Mouse (Mus musculus): Measurements from ENCODE around the gene Nagpa. TPM values are rescaled to one million over a fixed set of nuclear protein-coding genes. Genes with fewer than 3 reads are reported as not detected.
A peak's percentile ranks its signal among the peaks of the same experiment; 100 is the strongest.

Nagpa gene
- total RNA-seq, 2 experiments from 2014 or later: 4.2 to 5.7 TPM

DNA sequence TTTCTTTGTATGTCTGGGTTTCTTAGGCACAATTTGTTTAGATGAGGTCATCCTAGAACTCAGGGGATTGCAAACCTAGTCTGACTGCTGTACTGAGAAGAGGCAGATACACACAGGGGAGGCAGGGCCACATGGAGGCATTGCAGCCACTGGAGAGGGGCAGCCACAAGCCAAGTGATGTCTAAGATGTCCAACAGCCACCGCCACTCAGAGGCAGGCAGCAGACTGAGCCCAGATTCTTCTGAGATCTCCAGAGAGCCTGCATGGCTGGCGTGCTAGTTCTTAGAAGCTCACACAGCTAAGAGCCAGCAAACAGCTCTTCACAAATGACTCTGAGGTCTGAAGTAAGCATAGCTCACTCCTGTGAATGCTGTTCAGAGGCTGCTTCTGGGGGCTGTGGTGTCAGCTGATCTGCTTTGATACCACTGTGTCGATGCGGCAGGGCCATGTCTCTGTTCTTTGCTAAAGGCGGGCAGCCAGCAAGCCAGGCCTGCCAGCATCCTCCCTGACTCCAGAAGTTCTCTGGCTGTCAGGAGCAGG is 1.7 kb upstream of the Nagpa start:
- ATAC-seq (replicated peaks; ENCODE audit: low FRiP score, poor library complexity, severe bottlenecking): no peak

DNA sequence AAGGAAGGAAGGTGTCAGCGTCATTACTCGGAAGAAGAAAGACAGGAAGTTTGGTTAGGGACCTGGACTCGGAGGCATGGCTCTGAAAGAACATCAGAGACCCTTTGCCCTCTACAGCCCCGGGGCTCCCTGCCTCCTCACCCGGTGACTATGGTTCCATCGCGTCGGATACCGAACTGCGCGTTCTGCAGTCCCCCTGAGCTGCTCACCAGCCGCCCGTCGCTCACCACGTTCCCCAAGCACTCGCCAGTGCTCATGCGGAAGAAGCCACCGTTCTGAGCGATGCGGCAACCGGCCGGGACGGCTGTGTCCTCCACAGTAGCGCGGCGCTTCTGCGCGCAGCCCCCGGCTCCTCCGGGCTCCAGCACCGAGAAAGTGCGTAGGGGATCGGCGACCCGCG is 612 bp downstream of the Nagpa start:
- no peak for ATAC-seq (replicated peaks; ENCODE audit: low FRiP score, poor library complexity, severe bottlenecking)

DNA sequence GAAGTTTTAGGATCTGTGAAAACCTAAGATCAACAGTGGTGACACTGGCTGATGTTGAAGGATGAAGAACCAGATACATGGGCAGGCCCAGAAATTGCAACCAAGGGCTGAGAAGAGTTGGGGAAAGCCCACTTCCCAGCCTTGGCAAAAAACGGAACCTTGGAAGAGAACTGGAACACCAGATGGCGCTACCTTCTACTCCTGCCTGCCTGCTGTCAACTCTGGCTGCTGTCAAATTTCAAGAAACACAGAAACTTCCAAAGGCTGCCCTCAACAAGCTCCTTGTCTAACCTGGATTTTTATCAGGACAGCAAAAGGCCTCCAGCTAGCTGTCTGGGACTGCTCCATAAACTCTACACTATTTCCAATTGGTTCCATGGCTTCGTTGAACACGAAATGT is 1.1 kb downstream of the Nagpa start:
- ATAC-seq (replicated peaks; ENCODE audit: low FRiP score, poor library complexity, severe bottlenecking): no peak

DNA sequence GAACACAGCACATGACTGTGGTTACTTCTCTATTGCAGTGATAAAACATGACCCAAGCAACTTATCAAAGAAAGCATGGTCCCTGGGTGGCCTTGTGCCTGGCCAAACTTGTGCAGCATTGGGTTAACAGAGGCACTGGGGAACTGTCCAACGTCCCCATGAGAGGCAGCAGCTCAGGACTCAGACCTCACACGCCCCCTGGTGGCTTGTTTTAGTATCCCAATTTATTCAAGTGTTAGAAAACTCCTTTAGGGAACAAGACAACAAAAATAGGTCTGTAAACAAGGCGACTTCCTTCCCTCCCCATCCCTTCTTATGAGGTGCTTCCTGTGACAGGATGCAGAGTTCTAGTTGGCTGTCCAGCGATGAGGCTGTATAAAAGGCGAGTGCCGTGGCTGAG is 8.7 kb downstream of the Nagpa start:
- ATAC-seq (replicated peaks; ENCODE audit: low FRiP score, poor library complexity, severe bottlenecking): peak; percentile 53; the same call in 1 of the 2 replicates

DNA sequence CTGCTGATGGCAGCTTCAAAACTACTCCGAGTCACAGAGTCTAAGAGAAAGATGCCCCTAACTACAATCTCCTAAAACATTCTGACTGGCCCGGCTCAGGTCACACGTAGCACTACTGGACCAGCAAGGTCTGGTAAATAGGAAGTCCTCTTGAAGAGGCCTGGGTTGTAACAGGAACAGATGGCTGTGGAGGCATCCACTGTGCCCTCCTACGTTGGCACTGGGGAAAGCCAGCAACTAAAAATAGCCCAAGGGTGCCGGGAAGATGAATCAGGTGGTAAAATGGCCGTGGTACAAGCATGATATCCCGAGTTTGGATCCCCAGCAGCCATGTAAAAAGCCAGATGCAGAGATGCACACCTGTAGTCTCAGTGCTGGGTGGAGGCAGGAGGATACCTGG is 17.6 kb downstream of the Nagpa start:
- no peak for ATAC-seq (replicated peaks; ENCODE audit: low FRiP score, poor library complexity, severe bottlenecking)

DNA sequence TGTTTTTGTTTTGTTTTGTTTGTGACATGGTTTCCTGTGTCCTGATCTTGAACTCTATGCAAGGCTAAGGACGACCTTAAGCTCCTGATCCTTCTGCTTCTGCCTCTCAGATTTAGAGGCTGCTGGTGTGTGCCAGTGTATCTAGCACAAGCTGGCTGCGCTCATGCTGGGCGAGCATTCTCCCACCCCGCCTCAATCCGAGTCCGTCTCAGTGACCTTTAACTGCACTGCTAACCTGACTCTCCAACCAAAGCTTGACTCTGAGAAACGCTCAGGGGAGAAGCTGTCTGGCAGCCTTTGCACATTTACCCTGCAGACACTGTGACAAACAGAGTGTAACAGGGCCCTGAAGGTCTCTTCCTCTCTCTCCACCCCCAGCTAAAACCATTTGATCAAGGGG is 18.1 kb downstream of the Nagpa start:
- ATAC-seq (replicated peaks; ENCODE audit: low FRiP score, poor library complexity, severe bottlenecking): no peak

DNA sequence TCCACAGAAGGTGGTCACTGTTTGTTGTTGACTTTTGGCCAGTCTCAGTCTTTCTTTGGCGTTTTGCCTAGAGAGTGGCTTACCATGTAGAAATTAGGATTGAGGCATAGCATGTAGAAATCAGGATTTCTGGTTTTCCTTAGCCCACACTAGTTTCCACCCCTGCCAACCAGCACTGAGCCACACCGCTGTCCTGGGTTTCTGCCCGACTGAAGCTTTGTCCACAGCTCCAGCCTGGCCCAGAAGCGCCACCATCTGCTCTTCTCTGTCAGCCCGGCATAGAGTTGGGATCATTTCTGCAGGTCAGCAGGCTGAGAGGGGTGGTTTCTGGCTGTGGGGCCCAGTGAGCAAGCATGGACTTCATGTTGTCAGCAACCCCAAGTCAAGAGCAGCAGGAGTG is 18.9 kb downstream of the Nagpa start:
- no peak for ATAC-seq (replicated peaks; ENCODE audit: low FRiP score, poor library complexity, severe bottlenecking)

DNA sequence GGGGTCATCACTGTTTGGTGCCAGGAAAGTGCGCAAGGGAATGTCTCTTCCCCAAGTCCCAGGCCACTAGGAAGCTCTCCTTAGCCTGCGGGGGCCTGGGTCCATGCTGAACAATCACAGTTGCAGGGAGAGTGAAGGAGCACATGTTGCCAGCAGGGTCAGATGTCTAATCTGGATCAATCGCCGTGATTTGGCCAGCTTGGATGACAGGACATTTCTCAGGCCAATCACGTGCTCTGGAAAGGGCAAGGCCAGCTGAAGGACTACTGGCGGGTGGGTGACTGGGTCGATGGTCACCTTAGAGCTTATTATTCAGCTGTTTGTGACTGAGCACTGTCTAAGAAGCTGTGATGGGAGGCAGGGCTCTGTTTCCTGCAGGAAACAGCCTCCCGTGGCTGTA is 19.7 kb downstream of the Nagpa start:
- no peak for ATAC-seq (replicated peaks; ENCODE audit: low FRiP score, poor library complexity, severe bottlenecking)

DNA sequence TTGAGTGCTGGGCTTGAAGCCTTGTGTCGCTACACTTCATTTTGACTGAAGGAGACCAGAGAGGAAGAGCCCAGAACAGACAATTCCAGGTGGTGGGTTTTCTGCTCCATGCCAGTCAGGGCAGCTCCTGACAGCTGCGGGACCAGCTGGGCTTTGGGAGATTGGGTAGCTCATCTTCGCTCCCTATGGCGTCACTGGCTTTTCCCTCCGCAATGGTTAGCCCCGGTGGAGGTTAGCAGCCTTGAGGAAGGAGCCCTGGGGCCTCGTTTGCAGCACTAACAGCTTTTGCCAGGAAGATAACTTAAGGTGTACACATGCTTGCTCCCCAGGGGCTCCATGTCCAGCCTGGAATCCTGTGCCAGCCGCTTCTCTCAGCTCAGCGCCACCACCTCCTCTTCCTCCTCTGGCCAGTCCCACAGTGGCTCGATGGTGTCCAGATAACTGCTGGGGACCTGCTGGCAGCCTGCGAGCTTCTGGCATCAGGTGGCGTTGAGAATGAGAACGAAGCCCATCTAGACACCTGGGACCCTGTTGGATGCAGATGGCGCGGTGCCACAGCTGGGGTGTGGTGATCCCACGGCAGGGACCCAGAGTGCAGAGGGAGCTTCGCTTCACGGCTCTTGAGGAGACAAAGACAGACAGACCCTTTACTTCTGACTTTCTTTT is 20.4 kb downstream of the Nagpa start:
- ATAC-seq (replicated peaks; ENCODE audit: low FRiP score, poor library complexity, severe bottlenecking): no peak

DNA sequence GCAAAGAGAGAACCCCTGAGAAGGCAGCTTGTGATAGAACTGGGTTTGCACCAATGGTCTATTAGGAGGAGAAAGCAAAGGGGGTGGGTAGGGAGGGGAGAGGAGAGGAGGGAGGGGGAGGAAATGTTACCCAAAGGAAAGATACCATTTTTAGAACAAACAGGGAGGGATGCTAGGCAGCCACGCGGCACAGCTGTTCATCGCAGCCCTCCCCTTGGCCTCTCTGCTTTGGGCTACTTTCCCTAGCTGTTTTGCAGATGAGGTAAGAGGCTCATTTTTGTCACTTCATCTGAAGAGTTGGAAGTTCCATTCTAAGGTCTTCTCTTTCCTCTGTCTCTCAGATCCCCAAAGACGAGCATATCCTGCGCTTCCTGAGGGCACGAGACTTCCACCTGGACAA is 31.2 kb downstream of the Nagpa start:
- ATAC-seq (replicated peaks; ENCODE audit: low FRiP score, poor library complexity, severe bottlenecking): no peak

DNA sequence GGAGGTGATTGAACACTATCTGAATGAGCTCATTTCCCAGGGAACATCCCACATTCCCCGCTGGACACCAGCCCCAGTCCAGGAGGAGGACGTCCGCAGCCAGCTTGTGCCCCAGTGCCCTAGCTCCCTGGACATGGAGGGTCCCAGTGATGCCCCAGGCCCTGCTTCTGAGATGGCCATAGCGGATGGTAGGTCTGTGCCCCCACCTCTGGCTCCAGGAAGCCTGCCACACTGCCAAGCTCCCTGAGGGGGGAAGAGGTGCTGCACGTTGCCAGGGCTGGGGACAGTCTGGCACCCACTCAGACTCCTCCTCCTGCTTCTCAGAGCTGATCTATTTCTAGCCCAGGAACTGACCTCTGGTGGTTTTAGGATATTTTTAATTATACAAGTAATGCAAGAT is 35.0 kb downstream of the Nagpa start:
- ATAC-seq (replicated peaks; ENCODE audit: low FRiP score, poor library complexity, severe bottlenecking): no peak

DNA sequence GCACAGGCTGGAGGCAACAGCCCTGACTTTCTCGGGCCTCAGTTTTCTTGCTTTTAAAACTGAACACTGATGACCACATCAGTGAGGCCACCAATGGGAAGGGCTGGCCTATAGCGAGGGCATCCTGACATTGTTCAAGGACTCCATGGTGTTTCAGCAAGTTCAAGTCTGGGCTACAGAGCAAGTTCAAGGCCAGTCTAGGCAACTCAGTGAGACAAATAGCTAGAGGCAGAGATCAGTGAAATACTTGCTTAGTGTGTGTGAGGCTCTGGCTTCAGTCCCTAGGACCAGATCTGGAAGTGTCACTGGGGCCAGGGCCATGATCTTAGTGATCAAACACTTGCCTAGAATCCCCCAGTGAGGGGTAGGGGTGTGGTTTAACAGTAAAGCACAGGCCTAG is 35.8 kb downstream of the Nagpa start:
- no peak for ATAC-seq (replicated peaks; ENCODE audit: low FRiP score, poor library complexity, severe bottlenecking)

DNA sequence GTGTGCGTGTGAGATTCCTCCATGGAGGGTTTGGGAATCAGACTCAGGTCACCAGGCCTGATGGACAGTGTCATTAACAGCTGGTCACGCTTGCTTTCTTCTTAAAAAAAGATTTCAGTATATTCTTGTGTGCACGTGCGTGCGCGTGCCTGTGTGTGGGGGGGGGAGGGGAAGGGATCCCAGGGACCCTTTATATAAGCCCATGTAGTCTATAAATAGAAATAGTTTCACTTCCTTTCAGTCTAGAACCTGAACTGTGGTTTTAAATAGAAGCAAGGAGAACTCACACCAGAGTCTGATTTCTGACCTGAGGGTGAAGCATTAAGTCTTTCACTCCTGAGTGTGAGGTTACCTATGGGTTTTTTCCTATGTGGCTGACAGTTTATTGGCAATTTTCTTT is 39.5 kb downstream of the Nagpa start:
- no peak for ATAC-seq (replicated peaks; ENCODE audit: low FRiP score, poor library complexity, severe bottlenecking)

DNA sequence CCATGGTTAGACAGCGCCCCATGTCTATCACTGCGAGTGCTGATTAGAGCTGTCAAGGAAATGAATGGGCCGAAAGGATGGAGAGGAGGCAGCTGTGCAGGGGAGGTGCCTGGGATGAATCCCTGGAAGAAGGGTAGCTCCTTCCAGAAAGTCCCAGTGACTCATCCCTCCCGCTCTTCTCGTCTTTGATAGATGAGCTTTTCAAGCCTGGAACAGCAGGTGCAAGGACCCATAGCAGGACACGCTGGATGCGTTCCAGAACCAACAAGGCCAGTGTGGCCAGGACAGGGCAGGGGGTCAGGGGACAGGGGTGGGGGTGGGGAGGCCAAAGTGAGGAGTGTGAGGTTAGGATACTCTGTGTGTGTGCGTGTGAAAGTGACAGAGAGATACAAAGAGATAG is 44.6 kb downstream of the Nagpa start:
- ATAC-seq (replicated peaks; ENCODE audit: low FRiP score, poor library complexity, severe bottlenecking): no peak

DNA sequence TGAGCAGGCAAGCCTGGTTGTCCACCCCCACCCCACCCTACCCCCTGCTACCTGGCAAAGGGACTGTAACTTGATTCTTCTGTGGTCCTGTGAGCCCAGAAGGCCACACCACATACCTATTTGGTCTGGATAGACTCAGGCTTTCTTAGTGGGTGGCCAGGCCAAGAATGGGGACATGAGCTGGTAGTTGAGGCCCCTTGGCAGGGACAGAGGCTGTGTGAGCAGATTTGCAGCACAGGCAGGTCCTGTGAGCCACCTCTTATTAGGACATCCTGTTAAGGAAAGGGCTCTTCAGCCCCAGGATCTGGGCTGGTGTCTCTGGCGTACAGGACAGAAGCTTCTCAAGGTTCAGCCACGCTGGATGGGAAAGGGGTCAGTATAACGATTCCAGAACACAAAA is 46.7 kb downstream of the Nagpa start:
- no peak for ATAC-seq (replicated peaks; ENCODE audit: low FRiP score, poor library complexity, severe bottlenecking)

DNA sequence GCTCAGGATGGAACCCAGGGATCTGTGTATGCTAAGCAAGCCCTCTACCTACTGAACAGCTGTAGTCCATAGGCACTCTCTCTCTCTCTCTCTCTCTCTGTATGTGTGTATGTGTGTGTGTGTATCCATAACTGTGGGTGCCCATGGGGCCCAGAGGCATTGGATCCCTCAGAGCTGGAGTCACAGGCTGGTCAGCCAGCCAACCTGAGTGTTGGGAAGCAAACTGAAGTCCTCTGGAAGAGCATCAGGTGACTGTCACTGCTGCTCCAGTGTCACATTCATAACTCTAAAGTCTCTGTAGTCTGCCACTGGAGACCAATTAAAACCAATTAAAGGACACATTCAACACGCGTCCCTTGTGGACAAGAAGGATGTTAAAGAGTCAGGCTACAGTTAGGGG is 47.3 kb downstream of the Nagpa start:
- ATAC-seq (replicated peaks; ENCODE audit: low FRiP score, poor library complexity, severe bottlenecking): no peak

DNA sequence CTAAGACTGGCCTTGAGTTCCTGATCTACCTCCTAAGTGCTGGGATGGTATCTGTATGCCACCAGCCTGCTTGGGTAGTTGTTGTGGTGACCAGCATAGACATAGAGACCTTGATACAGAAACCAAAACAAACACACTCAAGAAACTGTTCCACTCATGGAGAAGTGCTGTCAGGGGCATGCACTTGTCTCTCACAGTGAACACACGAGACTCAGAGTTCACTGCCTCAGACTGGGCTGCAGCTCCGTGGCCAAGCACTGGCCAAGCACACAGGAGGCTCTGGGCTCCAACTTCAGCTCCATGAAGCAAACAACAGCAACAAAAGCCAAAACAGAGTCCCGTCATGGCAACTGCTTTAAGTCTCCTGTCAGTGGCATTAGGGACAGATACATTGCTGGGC is 48.8 kb downstream of the Nagpa start:
- ATAC-seq (replicated peaks; ENCODE audit: low FRiP score, poor library complexity, severe bottlenecking): no peak

DNA sequence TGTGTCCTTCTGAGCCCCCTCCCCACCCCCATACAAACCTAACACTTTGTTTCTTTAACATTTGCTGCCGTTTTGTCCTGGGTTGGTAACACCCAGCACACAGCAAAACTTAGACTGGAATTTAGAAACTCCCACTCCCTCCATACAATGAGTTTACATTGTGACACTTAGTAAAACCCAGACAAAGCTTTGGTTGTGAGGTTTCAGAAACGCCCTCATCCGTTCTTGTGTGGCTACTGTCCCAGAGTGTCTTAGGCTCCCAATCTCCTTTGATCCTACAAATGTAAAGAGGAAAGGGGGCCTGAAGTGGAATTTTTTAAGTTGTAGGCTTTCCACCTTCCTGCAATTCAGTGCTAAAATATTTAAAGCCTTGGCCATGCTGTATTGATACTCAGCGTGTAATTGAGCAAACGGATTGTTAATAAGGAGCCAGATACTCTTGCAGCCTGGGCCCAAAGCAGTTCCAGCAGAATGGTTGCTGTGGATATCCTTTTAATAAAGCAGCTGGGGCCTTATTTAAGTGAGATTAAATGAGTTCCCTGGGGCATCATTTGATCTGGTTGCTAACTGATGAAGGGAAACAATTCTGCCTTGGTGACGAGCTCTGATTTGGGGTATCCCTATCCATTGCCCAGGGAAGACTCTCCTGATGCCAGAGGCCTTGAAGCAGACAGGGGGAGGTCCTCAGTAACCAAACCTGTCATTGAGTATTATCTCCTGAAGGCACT is 50.3 kb downstream of the Nagpa start:
- ATAC-seq (replicated peaks; ENCODE audit: low FRiP score, poor library complexity, severe bottlenecking): no peak

DNA sequence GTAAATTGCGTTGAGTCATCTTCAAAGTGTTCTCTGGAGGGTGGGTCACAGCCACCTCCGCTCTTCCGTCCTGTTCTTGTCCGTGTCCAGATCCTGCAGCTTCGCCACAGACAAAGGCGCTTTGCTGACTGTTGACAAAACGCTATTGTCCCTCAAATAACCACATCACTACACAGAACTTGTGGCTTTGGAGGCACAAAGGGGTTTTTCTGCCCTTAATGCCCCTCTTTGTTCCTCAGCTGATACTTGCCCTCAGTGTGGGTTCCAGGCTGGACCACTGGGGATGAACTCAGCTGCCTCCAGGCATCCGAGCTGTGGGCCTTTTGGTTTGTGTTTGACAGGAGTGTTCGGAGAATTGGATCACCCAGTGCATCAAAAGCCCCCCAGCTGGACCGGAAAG is 53.3 kb downstream of the Nagpa start:
- ATAC-seq (replicated peaks; ENCODE audit: low FRiP score, poor library complexity, severe bottlenecking): no peak

DNA sequence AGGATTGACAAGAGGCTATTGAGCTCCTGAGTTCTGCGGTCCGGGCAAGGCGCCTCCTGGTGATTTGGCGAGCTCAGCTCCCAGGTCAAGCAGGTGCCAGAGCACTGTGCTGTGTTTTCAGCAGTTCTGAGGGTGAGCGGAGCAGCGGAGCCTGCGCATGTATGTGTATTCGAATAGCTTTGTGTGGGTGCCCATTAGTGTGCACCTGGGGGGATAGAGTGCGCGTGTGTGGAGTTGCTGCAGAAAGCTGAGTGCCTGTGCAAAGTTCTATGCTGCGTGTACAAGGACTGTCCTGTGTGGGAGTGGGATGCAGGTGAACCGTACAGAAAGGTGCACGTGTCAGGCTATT is 56.8 kb downstream of the Nagpa start, which contains the start of gene Sec14l5:
Gene Sec14l5, plus strand, starts transcription at position 73 of the 349 bp plus-strand sequence.
- no peak for ATAC-seq (replicated peaks; ENCODE audit: low FRiP score, poor library complexity, severe bottlenecking)

DNA sequence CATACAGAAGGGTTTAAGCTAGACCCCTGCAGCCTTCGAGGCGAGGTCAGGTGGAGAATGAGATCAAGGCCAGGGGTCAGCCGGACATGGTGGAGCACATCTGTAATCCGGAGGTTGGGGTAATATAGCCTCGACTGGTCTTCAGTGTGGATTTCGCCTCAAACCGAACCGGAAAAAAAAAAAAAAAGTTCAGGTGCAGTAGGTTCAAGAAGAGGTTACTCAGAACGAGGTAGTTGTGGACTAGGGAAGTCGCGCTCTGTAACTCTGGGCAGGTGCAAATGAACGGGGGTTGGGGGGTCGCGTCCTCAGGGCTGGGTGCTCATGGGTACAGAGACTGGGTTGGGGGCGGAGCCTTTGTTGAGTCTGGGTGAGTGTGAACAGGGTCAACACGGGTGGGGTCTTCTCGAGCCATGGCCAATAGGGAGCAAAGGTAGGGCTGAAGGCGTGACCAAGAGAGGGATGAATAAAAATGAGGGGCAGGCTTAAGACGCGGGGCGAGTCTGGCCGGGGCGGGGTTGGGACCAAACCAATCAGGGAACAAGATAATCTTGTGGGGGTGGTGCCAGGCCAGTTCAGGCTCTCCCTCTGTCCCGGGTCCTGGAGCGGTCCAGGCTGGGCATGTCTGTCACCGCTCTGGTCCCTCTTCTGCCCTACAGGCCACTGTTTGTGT is 57.3 kb downstream of the Nagpa start:
- no peak for ATAC-seq (replicated peaks; ENCODE audit: low FRiP score, poor library complexity, severe bottlenecking)

Measured in erythroid progenitor cell, adult 5-6 weeks (primary cell).